Mouse (Mus musculus) forebrain, embryonic 10.5 days (tissue): ENCODE measurements at regions not wholly inside any gene's neighbourhood (a gene's known extent, or its start where the extent isn't known, plus 50 kb on each side); places are given as distances from the start of the nearest gene placed in this dataset.

Experiments used
- DNase-seq: peaks from one replicate; pipeline ENCODE4 v3.0.0-alpha.2; 2017; ENCODE audit warnings: low spot score; ENCODE audit errors: extremely low spot score
- H3K27ac ChIP-seq: fragments of 300-500 bp; sonication (generic); 2 replicates; pipeline ENCODE4 v1.5.1; 2016; ENCODE audit warnings: mild to moderate bottlenecking
- H3K27me3 ChIP-seq: fragments of 300-500 bp; sonication (generic); 2 replicates; pipeline ENCODE4 v1.6.1; 2016; ENCODE audit warnings: mild to moderate bottlenecking; ENCODE audit not compliant: poor library complexity, severe bottlenecking
- H3K36me3 ChIP-seq: fragments of 300-500 bp; sonication (generic); replicated peaks from 2 replicates; pipeline ENCODE4 v1.6.1; 2016; ENCODE audit warnings: mild to moderate bottlenecking, moderate library complexity
- H3K4me1 ChIP-seq: fragments of 300-500 bp; sonication (generic); 2 replicates; pipeline ENCODE4 v1.6.1; 2016
- H3K4me3 ChIP-seq: fragments of 300-500 bp; sonication (generic); 2 replicates; pipeline ENCODE4 v1.5.1; 2016; ENCODE audit warnings: mild to moderate bottlenecking, moderate library complexity
- H3K9me3 ChIP-seq: fragments of 300-500 bp; sonication (generic); 2 replicates; pipeline ENCODE4 v1.6.1; 2016; ENCODE audit warnings: mild to moderate bottlenecking, moderate library complexity
- WGBS: fragments of 180-500 bp; shearing (Covaris S2); methylation state at CpG from one replicate; pipeline ENCODE4 v1.1.7; 2016; 5-methylcytosine and 5-hydroxymethylcytosine counted together

DNA sequence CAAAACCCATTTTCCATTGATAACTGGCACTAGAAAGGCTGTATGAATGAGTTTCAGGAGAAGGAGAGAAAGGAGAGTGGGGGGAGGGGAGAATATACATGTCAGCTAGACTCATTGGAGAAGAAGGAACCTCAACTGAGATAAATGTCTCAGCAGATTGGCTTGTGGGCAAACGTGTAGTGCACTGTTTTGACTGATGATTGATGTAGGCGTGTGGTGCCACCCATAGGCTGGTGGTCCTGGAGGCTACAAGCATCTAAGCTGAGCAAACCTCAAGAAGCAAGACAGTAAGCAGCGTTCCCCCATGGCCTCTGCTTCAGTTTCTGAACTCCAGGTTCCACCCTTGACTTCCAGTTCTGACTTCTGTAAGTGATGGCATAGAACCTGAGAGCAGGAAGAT is 121.8 kb upstream of the Rbms1 start:
- DNase-seq = no peak
- 74% methylated on average over 3 of the region's 3 CpGs for WGBS

DNA sequence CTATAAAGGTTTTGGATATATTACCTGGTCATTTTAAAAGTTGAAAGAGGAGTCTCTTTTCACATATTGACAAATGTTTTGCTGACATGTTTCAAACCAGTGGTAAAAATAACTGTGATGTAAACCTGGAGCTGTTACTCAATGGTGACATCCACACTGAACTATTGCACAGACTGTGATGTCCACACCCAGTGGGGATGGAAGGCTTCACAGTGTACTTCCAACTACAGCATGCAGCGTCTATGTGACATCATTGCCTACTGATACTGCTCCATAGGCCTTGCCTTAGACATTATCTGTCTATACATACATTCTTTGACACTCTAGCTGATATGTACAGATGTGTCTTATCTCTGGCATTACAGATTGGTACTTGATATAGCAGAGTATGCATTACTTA is 120.1 kb upstream of the Rbms1 start:
- WGBS = 87% methylated on average over 1 of the region's 1 CpGs
- Histone ChIP-seq H3K9me3 (no peaks in the 10 kb centered on the region), H3K27ac (no peak overlapping the region), H3K4me3 (no peak overlapping the region), H3K27me3 (peaks cover 3% of the 10 kb centered on the region; the same call in 1 of the 2 replicates), H3K36me3 (no peaks in the 10 kb centered on the region), H3K4me1 (0 out of 2 replicates have a peak, but pooled peaks cover 11% of the 10 kb centered on the region)
- DNase-seq = no peak

More for the DNA sequence above, 121.8 kb upstream of the Rbms1 start:
- 0 out of 2 replicates have a peak, but pooled peaks cover 11% of the 10 kb centered on the region for H3K4me1 ChIP-seq
- no peaks in the 10 kb centered on the region for H3K36me3 ChIP-seq
- H3K27ac ChIP-seq = no peak overlapping the region
- no peak overlapping the region for H3K4me3 ChIP-seq
- H3K27me3 ChIP-seq = no peaks in the 10 kb centered on the region
- H3K9me3 ChIP-seq = no peaks in the 10 kb centered on the region

DNA sequence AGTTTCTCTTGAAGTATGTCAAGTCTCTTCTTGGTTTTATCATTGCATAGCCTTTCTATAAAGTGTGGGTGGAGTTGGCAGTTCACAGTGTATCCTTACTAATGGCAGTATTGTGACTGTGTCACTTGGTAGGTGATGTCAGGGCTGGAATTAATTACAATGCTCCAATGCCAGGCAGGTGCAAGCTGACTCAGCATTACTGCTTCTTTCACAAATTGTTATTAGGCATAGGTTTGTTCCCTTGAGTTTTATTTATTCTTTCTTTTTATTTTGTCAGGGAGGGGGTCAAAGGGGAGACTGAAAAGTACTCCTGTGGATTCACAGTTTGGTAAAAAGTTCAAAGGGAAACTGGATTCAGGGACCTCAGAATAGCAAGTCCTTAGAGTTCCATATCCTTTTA is 119.6 kb upstream of the Rbms1 start:
- Histone ChIP-seq H3K4me3 (no peak overlapping the region), H3K27ac (no peak overlapping the region), H3K27me3 (peaks cover 6% of the 10 kb centered on the region; the same call in 1 of the 2 replicates), H3K36me3 (no peaks in the 10 kb centered on the region), H3K9me3 (no peaks in the 10 kb centered on the region), H3K4me1 (0 out of 2 replicates have a peak, but pooled peaks cover 11% of the 10 kb centered on the region)
- no peak for DNase-seq

DNA sequence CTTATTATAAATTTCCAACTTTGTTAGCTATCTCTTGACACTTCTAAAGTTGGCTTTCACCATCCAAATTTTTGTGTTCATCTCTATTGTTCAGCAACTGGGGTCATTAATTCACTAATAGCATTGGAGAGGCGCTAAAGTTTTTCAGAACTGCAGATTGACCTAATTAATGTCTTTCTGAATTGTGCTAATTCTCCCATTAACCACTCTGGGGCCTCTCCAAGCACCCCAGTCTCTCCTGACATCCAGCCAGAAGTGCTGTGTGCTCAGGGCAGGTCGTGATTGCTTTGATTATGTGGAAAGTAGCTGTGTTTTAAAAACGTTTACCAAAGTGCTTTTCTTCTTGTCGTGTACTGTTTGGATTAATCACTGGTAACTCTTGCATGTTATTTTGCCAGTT is 117.0 kb upstream of the Rbms1 start:
- peaks cover 6% of the 10 kb centered on the region; the same call in 1 of the 2 replicates for H3K27me3 ChIP-seq
- no peak for DNase-seq
- no peak overlapping the region for H3K4me3 ChIP-seq
- WGBS = 58% methylated on average over 4 of the region's 4 CpGs
- H3K4me1 ChIP-seq = 0 out of 2 replicates have a peak, but pooled peaks cover 4% of the 10 kb centered on the region
- H3K36me3 ChIP-seq = no peaks in the 10 kb centered on the region
- H3K27ac ChIP-seq = no peak overlapping the region
- no peaks in the 10 kb centered on the region for H3K9me3 ChIP-seq

DNA sequence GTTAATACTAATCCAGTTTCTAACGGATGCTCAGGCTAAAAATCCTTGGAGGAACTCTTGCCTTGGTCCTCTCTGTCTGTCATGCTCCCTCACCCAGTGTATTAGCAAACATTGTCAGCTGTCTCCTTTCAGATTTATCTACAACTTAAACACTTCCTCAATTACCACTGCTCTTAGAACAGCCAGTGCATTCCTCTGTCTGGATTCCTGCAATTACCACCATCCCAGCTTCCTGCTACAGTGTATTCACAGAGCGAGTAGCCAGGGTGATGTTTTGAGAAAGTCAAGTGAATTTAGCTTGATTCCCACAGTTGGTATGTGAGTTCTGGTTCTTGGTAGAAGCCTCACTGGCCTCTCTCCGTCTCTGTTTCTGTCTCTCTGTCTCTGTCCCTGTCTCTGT is 108.0 kb upstream of the Rbms1 start:
- no peak for DNase-seq
- Histone ChIP-seq H3K36me3 (no peaks in the 10 kb centered on the region), H3K4me3 (no peak overlapping the region), H3K4me1 (no peaks in the 10 kb centered on the region), H3K27ac (no peak overlapping the region), H3K9me3 (no peaks in the 10 kb centered on the region; the same call in 1 of the 2 replicates), H3K27me3 (no peaks in the 10 kb centered on the region)
- WGBS = 77% methylated on average over 3 of the region's 3 CpGs

DNA sequence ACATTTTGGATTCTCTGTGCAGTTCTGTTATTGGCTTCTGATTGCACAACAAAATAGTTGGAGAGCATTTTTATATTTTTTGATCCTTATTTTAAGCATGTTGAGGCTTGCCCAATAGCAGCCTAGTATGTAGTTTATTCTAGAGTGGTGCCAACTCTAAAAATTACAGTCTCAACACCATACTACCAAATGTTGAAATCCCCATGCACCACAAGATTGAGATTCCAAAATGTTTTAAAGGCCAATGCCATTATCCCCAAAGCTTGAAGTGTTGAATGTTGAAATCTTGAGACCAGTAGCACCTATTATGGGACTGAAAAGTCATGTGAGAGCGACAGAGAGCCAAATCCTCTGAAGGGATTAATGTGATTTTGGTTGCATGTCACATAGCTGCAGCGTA is 104.9 kb upstream of the Rbms1 start:
- Histone ChIP-seq H3K4me1 (no peaks in the 10 kb centered on the region), H3K36me3 (no peaks in the 10 kb centered on the region), H3K9me3 (no peaks in the 10 kb centered on the region; the same call in 1 of the 2 replicates), H3K27ac (no peak overlapping the region), H3K4me3 (no peak overlapping the region), H3K27me3 (no peaks in the 10 kb centered on the region)
- WGBS = 88% methylated on average over 2 of the region's 2 CpGs
- no peak for DNase-seq

DNA sequence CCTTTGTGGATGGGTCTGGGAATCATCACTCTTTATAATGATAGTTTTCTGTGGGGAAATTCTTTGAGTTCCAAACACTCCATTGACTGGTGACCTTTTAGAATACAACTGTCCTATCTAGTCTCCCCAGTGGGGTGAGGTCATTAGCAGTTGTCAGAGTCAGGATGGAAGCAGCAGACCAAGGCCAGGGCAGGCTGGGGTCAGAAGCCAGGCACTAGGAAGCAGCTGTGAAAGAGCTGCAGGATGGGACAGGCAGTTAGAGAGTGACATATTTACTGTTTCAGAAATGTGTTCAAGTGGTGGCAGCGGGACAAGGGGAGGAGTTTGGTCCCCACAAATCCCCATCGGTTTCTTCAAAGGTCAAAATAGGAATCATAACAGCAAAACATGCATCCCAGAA is 99.1 kb upstream of the Rbms1 start:
- Histone ChIP-seq H3K4me1 (peaks cover 29% of the 10 kb centered on the region), H3K9me3 (no peaks in the 10 kb centered on the region; the same call in 1 of the 2 replicates), H3K27me3 (no peaks in the 10 kb centered on the region), H3K4me3 (no peak overlapping the region), H3K36me3 (no peaks in the 10 kb centered on the region), H3K27ac (no peak overlapping the region)
- WGBS = 79% methylated on average over 2 of the region's 2 CpGs
- DNase-seq = no peak

DNA sequence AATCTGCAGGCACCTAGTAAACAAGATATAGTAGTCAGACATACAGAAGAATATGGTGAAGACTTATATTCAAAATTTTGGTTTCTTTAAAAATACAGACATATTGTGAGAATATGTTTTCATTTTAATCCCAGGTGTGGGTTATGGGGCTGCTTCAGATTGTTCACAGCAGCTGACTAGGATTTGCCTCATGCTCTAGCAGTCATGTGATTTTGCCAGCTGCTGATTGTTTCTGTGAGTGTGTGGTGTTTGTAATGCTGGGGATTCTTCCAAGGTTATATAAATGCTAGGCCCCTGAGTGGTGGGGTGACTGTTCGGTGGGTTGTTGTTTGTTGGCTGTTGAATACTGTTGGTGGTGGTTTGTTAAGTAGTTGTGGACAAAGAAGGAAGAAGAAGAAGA is 97.9 kb upstream of the Rbms1 start:
- H3K9me3 ChIP-seq = no peaks in the 10 kb centered on the region
- H3K27ac ChIP-seq = no peak overlapping the region
- H3K36me3 ChIP-seq = no peaks in the 10 kb centered on the region
- H3K4me1 ChIP-seq = peaks cover 29% of the 10 kb centered on the region
- H3K4me3 ChIP-seq = no peak overlapping the region
- WGBS = 97% methylated on average over 1 of the region's 1 CpGs
- peaks cover 7% of the 10 kb centered on the region; the same call in 1 of the 2 replicates for H3K27me3 ChIP-seq
- no peak for DNase-seq

DNA sequence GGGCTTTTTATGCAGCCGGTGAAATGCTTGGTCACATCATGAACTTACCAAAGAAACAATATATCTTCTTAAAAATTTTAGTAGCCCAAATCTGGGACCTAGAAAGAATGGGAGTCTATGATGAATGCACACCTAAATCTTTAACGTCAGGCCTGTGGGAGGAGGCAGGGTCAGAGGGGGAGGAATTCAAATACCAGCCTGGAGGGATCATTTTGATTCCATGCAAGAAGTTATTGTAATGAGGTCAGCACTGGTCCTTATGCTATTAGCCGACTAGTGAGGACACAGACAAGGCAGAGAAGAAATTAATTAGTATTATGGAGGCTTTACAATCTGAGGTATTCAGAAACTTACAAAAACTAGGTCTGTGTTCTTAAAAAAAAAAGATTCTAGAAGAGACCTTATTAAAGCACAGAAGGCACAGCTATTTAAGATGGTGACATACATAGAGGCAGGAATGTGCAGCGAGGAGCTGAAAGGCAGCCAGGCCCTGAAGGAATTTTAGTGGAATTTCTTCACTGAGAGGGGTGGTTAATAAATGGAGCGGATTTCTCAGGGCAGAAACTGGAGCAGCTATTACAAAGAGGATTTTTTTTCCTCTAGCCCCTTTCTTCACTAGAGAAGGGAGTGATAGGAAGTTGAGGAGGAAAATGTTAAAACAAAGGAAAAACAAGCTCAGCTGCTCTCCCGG is 95.7 kb upstream of the Rbms1 start:
- Histone ChIP-seq H3K9me3 (no peaks in the 10 kb centered on the region), H3K4me3 (no peak overlapping the region), H3K36me3 (no peaks in the 10 kb centered on the region), H3K27ac (no peak overlapping the region), H3K27me3 (peaks cover 7% of the 10 kb centered on the region; the same call in 1 of the 2 replicates), H3K4me1 (peaks cover 29% of the 10 kb centered on the region)
- no peak for DNase-seq
- 19% methylated on average over 6 of the region's 6 CpGs for WGBS

DNA sequence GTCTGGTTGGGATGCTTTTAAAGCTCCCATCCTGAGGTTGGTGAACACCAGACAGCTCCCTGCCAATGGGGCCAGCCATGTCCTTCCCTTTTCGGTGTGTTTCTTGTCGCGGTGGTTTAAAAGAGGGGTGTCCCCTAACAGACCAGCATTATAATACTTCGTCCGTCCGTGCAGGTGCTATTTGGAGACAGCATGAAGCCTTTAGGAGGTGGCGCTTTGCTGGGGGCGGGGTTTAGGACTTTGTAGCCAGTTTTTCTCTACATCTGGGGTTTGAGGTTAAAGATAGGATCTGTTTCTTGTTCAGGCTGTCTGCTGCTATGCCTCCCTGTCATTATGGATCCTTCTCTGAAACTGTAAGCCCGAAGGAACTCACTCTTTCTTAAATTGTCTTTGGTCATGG is 89.3 kb upstream of the Rbms1 start:
- Histone ChIP-seq H3K27ac (no peak overlapping the region), H3K36me3 (no peaks in the 10 kb centered on the region), H3K4me1 (no peaks in the 10 kb centered on the region), H3K4me3 (no peak overlapping the region), H3K27me3 (peaks cover 7% of the 10 kb centered on the region; the same call in 1 of the 2 replicates), H3K9me3 (no peaks in the 10 kb centered on the region)
- DNase-seq = no peak
- 77% methylated on average over 9 of the region's 9 CpGs for WGBS

DNA sequence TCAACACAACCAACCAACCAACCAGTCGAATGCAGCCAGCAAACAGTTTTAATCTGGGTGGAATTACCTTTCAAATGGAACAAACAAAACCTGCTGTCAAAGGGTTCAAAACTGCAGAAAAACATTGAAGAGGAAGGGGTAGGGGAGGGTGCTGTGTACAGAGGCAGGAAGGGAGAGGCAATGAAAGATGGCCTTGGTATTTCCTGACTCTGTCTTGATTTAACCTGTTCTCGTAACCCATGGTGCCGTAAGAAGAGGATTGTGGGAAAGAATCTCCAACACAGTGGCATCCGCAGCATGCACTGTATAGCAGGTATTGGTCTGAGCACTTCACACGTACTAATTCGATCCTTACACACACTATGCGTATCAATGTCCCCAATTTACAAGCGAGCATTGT is 88.8 kb upstream of the Rbms1 start:
- no peaks in the 10 kb centered on the region for H3K4me1 ChIP-seq
- no peak overlapping the region for H3K4me3 ChIP-seq
- H3K9me3 ChIP-seq = no peaks in the 10 kb centered on the region
- H3K36me3 ChIP-seq = no peaks in the 10 kb centered on the region
- DNase-seq = no peak
- peaks cover 7% of the 10 kb centered on the region; the same call in 1 of the 2 replicates for H3K27me3 ChIP-seq
- 87% methylated on average over 8 of the region's 8 CpGs for whole genome bisulfite sequencing
- H3K27ac ChIP-seq = no peak overlapping the region

DNA sequence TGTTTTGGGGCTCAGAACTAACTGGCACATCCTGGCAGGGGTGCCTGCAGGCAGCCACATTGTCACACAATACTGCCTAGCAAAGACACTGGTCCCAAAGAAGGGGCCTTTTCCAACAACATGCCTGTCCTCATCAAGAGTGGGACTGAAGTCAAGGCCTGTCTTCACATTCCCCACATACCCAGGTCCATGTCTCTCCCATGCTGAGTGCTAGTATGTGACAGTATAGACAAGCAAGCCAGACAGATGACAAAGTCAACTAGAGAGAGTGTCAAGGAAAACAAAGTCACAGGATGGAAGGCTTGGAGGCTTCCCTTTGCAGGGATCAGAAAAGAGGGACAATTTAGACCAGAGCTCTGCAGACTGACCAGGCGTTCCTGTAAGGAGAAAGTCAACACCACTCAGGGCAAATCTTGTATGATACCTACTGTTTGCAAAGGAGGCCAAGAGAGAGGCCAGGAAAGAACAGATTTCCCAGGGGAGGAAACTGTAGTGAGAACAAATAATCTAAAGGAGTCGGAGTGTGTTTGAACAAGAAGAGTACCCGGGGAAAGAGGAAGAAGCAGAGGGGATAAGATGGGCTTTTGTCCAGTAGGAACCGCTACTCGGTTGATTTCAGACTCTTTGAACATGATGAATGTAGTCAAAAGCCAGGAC is 83.2 kb upstream of the Rbms1 start:
- Histone ChIP-seq H3K4me3 (no peak overlapping the region), H3K27me3 (no peaks in the 10 kb centered on the region), H3K36me3 (no peaks in the 10 kb centered on the region), H3K4me1 (no peaks in the 10 kb centered on the region), H3K27ac (no peak overlapping the region), H3K9me3 (no peaks in the 10 kb centered on the region)
- no peak for DNase-seq
- 85% methylated on average over 5 of the region's 5 CpGs for WGBS

DNA sequence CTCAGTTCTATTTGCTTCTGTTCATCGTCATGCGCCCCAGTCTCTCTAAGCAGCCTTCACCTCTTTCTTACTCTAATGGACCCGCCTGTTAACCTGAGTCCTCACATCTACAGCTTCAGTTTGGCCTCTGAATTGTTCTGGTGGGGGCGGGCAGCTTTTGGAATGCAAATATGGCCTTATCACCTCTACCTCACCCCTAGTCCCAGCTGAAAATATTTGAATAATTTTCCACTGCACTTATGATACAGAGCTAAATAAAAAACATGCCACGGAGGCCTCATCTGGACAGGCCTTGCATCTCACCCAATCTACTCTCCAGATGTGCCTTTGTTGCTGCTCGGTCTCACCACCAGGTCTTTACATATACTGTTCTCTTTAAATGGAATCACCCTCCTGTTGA is 82.5 kb upstream of the Rbms1 start:
- Histone ChIP-seq H3K4me3 (no peak overlapping the region), H3K4me1 (no peaks in the 10 kb centered on the region), H3K27me3 (no peaks in the 10 kb centered on the region), H3K36me3 (no peaks in the 10 kb centered on the region), H3K27ac (no peak overlapping the region), H3K9me3 (no peaks in the 10 kb centered on the region)
- WGBS = 91% methylated on average over 6 of the region's 6 CpGs
- DNase-seq = no peak
